Mouse (Mus musculus) intestine, embryonic 14.5 days (tissue): Measurements from ENCODE around the gene Scrn3. TPM values are rescaled to one million over a fixed set of nuclear protein-coding genes. Genes with fewer than 3 reads are reported as not detected.

Experiments used
- ATAC-seq: fragments of 200-750 bp; cut with Nextera tagmentation; replicated peaks from 2 replicates; pipeline ENCODE4 v1.8.0; 2017; ENCODE audit warnings: low read depth, moderate number of reproducible peaks, moderate TSS enrichment, moderate library complexity; ENCODE audit not compliant: low FRiP score, low TSS enrichment
- DNase-seq: peaks from one replicate; pipeline ENCODE4 v3.0.0-alpha.2; 2018; ENCODE audit warnings: low spot score
- H3K27ac ChIP-seq: fragments of 300-500 bp; sonication (generic); 2 replicates; pipeline ENCODE4 v1.5.1; 2014; ENCODE audit warnings: low read depth, mild to moderate bottlenecking, control low read depth
- H3K27me3 ChIP-seq: fragments of 300-500 bp; sonication (generic); replicated peaks from 2 replicates; pipeline ENCODE4 v1.6.1; 2014; ENCODE audit warnings: low read length, control low read depth; ENCODE audit not compliant: control insufficient read depth, insufficient read depth
- H3K36me3 ChIP-seq: fragments of 300-500 bp; sonication (generic); 2 replicates; pipeline ENCODE4 v1.6.1; 2014; ENCODE audit warnings: low read length, control low read depth; ENCODE audit not compliant: control insufficient read depth, insufficient read depth
- H3K4me1 ChIP-seq: fragments of 300-500 bp; sonication (generic); replicated peaks from 2 replicates; pipeline ENCODE4 v1.6.1; 2014; ENCODE audit warnings: low read length, control low read depth, mixed read lengths; ENCODE audit not compliant: control insufficient read depth, insufficient read depth
- H3K4me2 ChIP-seq: fragments of 300-500 bp; sonication (generic); 2 replicates; pipeline ENCODE4 v1.6.1; 2014; ENCODE audit warnings: low read length
- H3K4me3 ChIP-seq: fragments of 300-500 bp; sonication (generic); 2 replicates; pipeline ENCODE4 v1.5.1; 2014; ENCODE audit warnings: low read depth, low read length, control low read depth, mixed read lengths
- H3K9ac ChIP-seq: fragments of 300-500 bp; sonication (generic); 2 replicates; pipeline ENCODE4 v1.6.1; 2014; ENCODE audit warnings: mild to moderate bottlenecking, low read length
- H3K9me3 ChIP-seq: fragments of 300-500 bp; sonication (generic); 2 replicates; pipeline ENCODE4 v1.6.1; 2016; ENCODE audit warnings: low read length, control low read depth; ENCODE audit not compliant: control insufficient read depth
- whole genome bisulfite sequencing: fragments of 180-500 bp; shearing (Covaris S2); extraction: QIAGEN DNeasy Blood & Tissue Kit; methylation state at CpG from one replicate; pipeline ENCODE4 v1.1.7; 2014; 5-methylcytosine and 5-hydroxymethylcytosine counted together
- polyA plus RNA-seq: library from polyadenylated mRNA; unstranded; fragments of >200 nt; fragmentation: Nextera tagmentation; extraction: Ambion mirVana; gene quantifications from 2 replicates; pipeline ENCODE4 v1.2.1, GENCODE M21; 2014

Scrn3 gene
- polyA plus RNA-seq, 1 experiment from 2014 or later, result 12.6 TPM

- DNase-seq (peak; percentile 65), ATAC-seq (no peak)
- H3K4me1 ChIP-seq, result peaks cover 27% of the 10 kb centered on the region
- H3K9ac ChIP-seq, result no peak overlapping the region
- H3K27ac ChIP-seq, result no peak overlapping the region
- no peak overlapping the region for H3K4me2 ChIP-seq
- H3K9me3 ChIP-seq, result no peaks in the 10 kb centered on the region
- no peak overlapping the region for H3K4me3 ChIP-seq
- no peaks in the 10 kb centered on the region for H3K36me3 ChIP-seq
- H3K27me3 ChIP-seq, result peaks cover 97% of the 10 kb centered on the region
- WGBS, result 3% methylated on average over 12 of the region's 12 CpGs
Observed at GRCm38 (mm10) chr2:73268281-73268680, 44.1 kb upstream of the Scrn3 start.

- DNase-seq, result no peak
Observed at GRCm38 (mm10) chr2:73268836-73269395, 43.5 kb upstream of the Scrn3 start.

GRCm38 (mm10) chr2:73269666-73270065, 42.7 kb upstream of the Scrn3 start:
- DNase-seq, result peak; percentile 61
- 0% methylated on average over 17 of the region's 17 CpGs for WGBS

More at GRCm38 (mm10) chr2:73268836-73269395, 43.5 kb upstream of the Scrn3 start:
- no peak overlapping the region for H3K4me3 ChIP-seq
- ATAC-seq, result no peak
- H3K4me2 ChIP-seq, result no peak overlapping the region
- peaks cover 28% of the 10 kb centered on the region for H3K4me1 ChIP-seq
- WGBS, result 7% methylated on average over 8 of the region's 8 CpGs
- no peaks in the 10 kb centered on the region for H3K9me3 ChIP-seq
- no peak overlapping the region for H3K27ac ChIP-seq
- peaks cover 97% of the 10 kb centered on the region for H3K27me3 ChIP-seq
- H3K36me3 ChIP-seq, result no peaks in the 10 kb centered on the region
- no peak overlapping the region for H3K9ac ChIP-seq

GRCm38 (mm10) chr2:73270071-73270592, 42.3 kb upstream of the Scrn3 start:
- Histone ChIP-seq H3K9ac (no peak overlapping the region), H3K4me3 (no peak overlapping the region), H3K4me2 (no peak overlapping the region), H3K27ac (no peak overlapping the region), H3K9me3 (no peaks in the 10 kb centered on the region), H3K27me3 (peaks cover 98% of the 10 kb centered on the region), H3K36me3 (no peaks in the 10 kb centered on the region), H3K4me1 (peaks cover 28% of the 10 kb centered on the region)
- no peak for DNase-seq
- 3% methylated on average over 14 of the region's 14 CpGs for WGBS
- ATAC-seq, result no peak

More at GRCm38 (mm10) chr2:73269666-73270065, 42.7 kb upstream of the Scrn3 start:
- no peak overlapping the region for H3K27ac ChIP-seq
- no peaks in the 10 kb centered on the region for H3K9me3 ChIP-seq
- H3K27me3 ChIP-seq, result peaks cover 97% of the 10 kb centered on the region
- H3K4me2 ChIP-seq, result no peak overlapping the region
- no peaks in the 10 kb centered on the region for H3K36me3 ChIP-seq
- no peak for ATAC-seq
- H3K4me3 ChIP-seq, result no peak overlapping the region
- H3K9ac ChIP-seq, result no peak overlapping the region
- H3K4me1 ChIP-seq, result peaks cover 28% of the 10 kb centered on the region

GRCm38 (mm10) chr2:73270593-73271458, 41.6 kb upstream of the Scrn3 start:
- DNase-seq (peak; percentile 83), ATAC-seq (no peak)
- no peaks in the 10 kb centered on the region for H3K9me3 ChIP-seq
- no peaks in the 10 kb centered on the region for H3K36me3 ChIP-seq
- H3K4me3 ChIP-seq, result no peak overlapping the region
- WGBS, result 1% methylated on average over 38 of the region's 38 CpGs
- H3K27me3 ChIP-seq, result peaks cover 96% of the 10 kb centered on the region
- no peak overlapping the region for H3K9ac ChIP-seq
- H3K4me2 ChIP-seq, result no peak overlapping the region
- no peak overlapping the region for H3K27ac ChIP-seq
- peaks cover 28% of the 10 kb centered on the region for H3K4me1 ChIP-seq

- peak within 1 kb of the TSS; percentile 31 for H3K4me3 ChIP-seq
- H3K27ac ChIP-seq, result no peak within 1 kb of the TSS
- under 1% methylated on average over 48 of the region's 48 CpGs for WGBS
- DNase-seq (peak; percentile 82), ATAC-seq (peak; percentile 67)
- H3K4me1 ChIP-seq, result peaks cover 28% of the 10 kb centered on the region
- H3K27me3 ChIP-seq, result peaks cover 96% of the 10 kb centered on the region
- H3K9me3 ChIP-seq, result no peaks in the 10 kb centered on the region
- no peaks in the 10 kb centered on the region for H3K36me3 ChIP-seq
- H3K9ac ChIP-seq, result no peak within 1 kb of the TSS
- H3K4me2 ChIP-seq, result peak within 1 kb of the TSS; percentile 51
Observed at GRCm38 (mm10) chr2:73271459-73272161, 40.8 kb upstream of the Scrn3 start, which contains the start of gene Sp9. Gene Sp9 (plus strand): TSS chr2:73271925.

GRCm38 (mm10) chr2:73272351-73273248, 39.8 kb upstream of the Scrn3 start:
- H3K9ac ChIP-seq, result no peak overlapping the region
- peaks cover 96% of the 10 kb centered on the region for H3K27me3 ChIP-seq
- ATAC-seq (no peak), DNase-seq (peak; percentile 81)
- H3K4me3 ChIP-seq, result peak overlapping the region; percentile 31
- no peaks in the 10 kb centered on the region for H3K36me3 ChIP-seq
- peaks cover 28% of the 10 kb centered on the region for H3K4me1 ChIP-seq
- no peaks in the 10 kb centered on the region for H3K9me3 ChIP-seq
- H3K27ac ChIP-seq, result no peak overlapping the region
- H3K4me2 ChIP-seq, result peak overlapping the region; percentile 51
- WGBS, result 1% methylated on average over 55 of the region's 55 CpGs
